Mouse (Mus musculus) bone marrow, adult 2 months (tissue): ENCODE measurements around the gene Ppfia4. TPM values are rescaled to one million over a fixed set of nuclear protein-coding genes. Genes with fewer than 3 reads are reported as not detected.

Source experiments
- H3K27ac ChIP-seq: fragments of 200-500 bp; 2 replicates; pipeline ENCODE4 v1.5.1; 2012; ENCODE audit warnings: low read depth, mild to moderate bottlenecking, control low read depth, inconsistent platforms, low read length; ENCODE audit not compliant: control insufficient read depth, poor library complexity, insufficient read depth
- H3K4me1 ChIP-seq: fragments of 200-500 bp; 2 replicates; pipeline ENCODE4 v1.6.1; 2011; ENCODE audit warnings: low read length; ENCODE audit not compliant: control insufficient read depth, insufficient read depth
- H3K4me3 ChIP-seq: fragments of 200-500 bp; replicated peaks from 2 replicates; pipeline ENCODE3; 2011; ENCODE audit warnings: mild to moderate bottlenecking, low read depth, low read length, control low read depth; ENCODE audit not compliant: control insufficient read depth
- CTCF ChIP-seq: fragments of 200-500 bp; IDR thresholded peaks from 2 replicates; pipeline ENCODE4 v1.5.1; 2011; ENCODE audit warnings: low read length, control low read depth; ENCODE audit not compliant: control insufficient read depth, insufficient read depth
- POLR2A ChIP-seq: fragments of 200-500 bp; IDR thresholded peaks from 2 replicates; pipeline ENCODE4 v1.6.1; 2011; ENCODE audit warnings: low read depth, mild to moderate bottlenecking, control low read depth, low read length, borderline replicate concordance; ENCODE audit not compliant: control insufficient read depth
- WGBS: fragments of 180-500 bp; shearing (Covaris S2); methylation state at CpG from one replicate; pipeline ENCODE4 v1.1.7; 2018; 5-methylcytosine and 5-hydroxymethylcytosine counted together
- polyA plus RNA-seq: library from polyadenylated mRNA; stranded (reverse); fragments of >200 nt; gene quantifications from 2 replicates; pipeline ENCODE4 v1.2.4, GENCODE M21; 2011; ENCODE audit warnings: low replicate concordance; ENCODE audit not compliant: missing spikeins, insufficient read depth, insufficient read length

The Ppfia4 gene
- polyA plus RNA-seq, 1 experiment: 9.3 TPM

DNA sequence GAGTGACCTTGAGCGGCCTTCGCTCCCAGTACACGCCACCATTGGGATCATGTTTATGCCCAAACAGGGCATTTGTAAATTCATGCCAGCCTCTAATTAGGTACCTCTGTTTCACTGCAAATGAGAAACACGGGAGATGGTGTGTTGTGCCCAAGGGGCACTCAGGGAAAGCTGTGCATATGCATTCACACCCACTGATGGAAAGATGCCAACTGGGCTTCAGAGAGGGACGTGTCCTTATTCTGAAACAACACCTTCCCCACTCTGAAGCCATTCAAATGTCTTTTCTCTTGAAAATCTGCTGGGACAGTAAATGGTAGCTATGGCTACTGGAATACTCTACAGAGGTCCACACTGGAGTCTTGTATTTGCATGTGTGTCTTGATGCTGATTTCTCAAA, 14.5 kb downstream of the Ppfia4 start:
- TF ChIP-seq CTCF (no peak), POLR2A (no peak)
- 85% methylated on average over 5 of the region's 5 CpGs for WGBS
- Histone ChIP-seq H3K4me1 (no peaks in the 10 kb centered on the region; the same call in 1 of the 2 replicates), H3K4me3 (no peak overlapping the region), H3K27ac (no peak overlapping the region)

DNA sequence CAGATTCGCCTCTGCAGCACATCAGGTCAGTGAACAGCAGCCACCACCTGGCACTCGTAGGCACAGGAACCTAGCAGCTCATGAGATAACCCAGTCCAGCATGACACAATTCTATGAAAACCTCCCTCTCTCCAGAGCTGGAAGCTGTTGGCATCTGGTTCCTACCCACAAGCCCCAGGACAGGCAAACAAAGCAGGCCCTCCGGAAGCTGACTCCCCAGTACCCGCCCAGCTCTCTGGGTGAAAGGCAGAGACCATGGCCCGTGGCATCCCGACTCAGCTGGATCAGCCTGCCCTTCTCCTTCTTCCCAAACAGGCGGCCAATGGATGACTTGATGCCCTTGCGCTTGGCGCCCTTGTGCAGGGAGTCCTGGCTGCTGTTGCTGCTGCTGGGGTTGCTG, 16.4 kb downstream of the Ppfia4 start:
- H3K4me1 ChIP-seq: no peaks in the 10 kb centered on the region; the same call in 1 of the 2 replicates
- 73% methylated on average over 9 of the region's 9 CpGs for WGBS
- H3K27ac ChIP-seq: no peak overlapping the region
- H3K4me3 ChIP-seq: no peak overlapping the region
- TF ChIP-seq POLR2A: no peak

DNA sequence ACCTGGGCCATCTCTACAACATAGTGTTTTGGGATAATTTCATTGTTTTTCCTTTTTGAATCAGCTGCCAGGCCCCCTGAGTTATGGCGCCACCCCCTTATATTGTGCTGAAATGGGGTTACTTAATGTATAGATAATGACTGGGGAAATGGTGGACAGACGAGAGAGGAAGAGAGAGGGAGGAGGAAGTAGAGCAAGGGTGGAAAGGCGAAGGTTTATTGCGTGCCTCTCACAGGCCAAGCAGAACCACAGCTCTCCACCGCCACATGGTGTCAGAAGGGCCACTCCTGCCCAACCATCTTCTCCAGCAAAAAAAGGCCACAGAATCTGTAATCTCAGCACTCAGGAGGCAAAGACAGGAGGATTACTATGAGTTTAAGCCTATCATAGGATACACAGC, 17.5 kb downstream of the Ppfia4 start:
- Histone ChIP-seq H3K4me1 (no peaks in the 10 kb centered on the region; the same call in 1 of the 2 replicates), H3K27ac (no peak overlapping the region), H3K4me3 (no peak overlapping the region)
- TF ChIP-seq POLR2A (no peak), CTCF (peak; percentile 21; the same call in 1 of the 2 replicates)
- 39% methylated on average over 5 of the region's 5 CpGs for WGBS

DNA sequence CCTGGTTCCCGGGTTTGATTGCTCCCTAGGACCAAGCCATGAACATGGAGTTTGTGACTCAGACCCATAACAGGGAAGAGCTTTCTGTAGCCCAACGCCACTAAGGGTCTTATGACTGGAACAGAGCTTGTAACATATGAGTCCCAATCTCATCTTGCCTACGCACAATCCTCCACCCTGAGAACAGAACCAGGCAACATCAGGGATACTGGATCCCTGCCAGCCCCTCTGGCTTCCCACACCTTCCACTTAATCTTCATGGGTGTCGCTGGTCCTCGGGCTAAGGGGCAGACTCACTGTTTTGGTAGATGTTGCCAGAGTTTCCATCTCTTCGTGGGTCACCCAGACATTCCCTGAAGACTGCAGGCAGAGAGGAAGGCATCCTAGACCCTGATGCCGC, 21.0 kb downstream of the Ppfia4 start:
- TF ChIP-seq POLR2A (no peak), CTCF (no peak)
- Histone ChIP-seq H3K27ac (no peak overlapping the region), H3K4me3 (no peak overlapping the region), H3K4me1 (no peaks in the 10 kb centered on the region; the same call in 1 of the 2 replicates)
- 82% methylated on average over 7 of the region's 7 CpGs for WGBS

DNA sequence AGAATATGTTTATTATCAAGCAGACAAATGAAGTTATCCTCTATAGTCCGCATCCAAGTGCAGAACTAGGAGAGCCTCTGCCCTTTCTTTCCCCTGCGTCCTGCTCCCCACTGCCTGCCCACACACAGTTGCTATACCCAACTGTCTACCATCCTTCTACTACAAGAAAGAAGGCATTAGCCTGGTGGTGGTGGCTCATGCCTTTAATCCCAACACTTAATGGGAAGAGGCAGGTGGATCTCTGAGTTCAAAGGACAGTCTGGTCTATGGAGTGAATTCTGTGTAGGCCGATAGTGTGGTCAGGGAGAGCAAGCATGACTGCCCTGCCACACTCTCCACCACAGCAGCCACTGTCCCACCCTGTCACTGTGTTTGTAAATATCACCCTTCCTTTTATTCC, 22.0 kb downstream of the Ppfia4 start:
- WGBS: 80% methylated on average over 3 of the region's 3 CpGs
- Histone ChIP-seq H3K4me1 (no peaks in the 10 kb centered on the region; the same call in 1 of the 2 replicates), H3K27ac (no peak overlapping the region), H3K4me3 (no peak overlapping the region)
- no peak for TF ChIP-seq POLR2A
- TF ChIP-seq CTCF: no peak

DNA sequence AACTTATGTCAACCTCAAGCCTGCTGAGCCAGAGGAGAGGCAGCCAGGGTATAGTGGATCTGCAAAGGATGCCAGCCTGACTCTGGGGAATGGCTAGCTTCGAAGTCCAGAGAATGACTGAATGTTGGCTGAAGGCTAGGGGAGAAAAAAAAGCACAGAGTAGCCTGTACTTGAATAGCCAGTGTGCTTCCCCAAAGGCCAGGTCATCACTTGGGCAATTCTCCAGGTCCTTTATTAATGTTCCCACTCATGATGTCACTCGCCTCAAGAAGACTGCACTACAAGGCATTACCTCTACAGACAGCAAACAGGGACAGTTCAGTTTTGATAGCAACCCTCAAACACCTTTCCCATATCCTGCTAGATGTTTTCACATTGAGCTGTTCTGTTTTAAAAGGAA, 22.4 kb downstream of the Ppfia4 start:
- Histone ChIP-seq H3K4me1 (no peaks in the 10 kb centered on the region; the same call in 1 of the 2 replicates), H3K4me3 (no peak overlapping the region), H3K27ac (no peak overlapping the region)
- 71% methylated on average over 2 of the region's 2 CpGs for WGBS
- TF ChIP-seq POLR2A: no peak

DNA sequence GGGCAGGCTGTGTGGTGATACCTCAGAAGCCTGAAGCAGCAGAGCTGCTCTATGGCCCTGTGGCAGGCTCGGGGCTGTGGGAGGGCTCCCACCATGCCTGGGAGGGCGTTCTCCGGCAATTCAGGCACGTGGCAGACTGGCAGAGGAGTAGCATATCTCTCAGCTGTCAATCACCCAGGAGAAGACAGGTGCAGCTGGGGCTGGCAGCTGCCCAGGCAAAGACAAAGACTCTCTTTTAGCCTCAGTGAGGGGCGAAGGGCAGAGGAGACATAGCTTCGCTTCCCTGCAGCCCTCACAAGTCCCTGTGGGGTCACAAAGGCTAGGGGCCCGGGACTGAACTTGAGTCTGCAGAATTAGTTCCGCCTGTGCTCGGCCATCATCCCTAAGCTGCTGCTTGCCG, 25.3 kb downstream of the Ppfia4 start:
- no peak overlapping the region for H3K27ac ChIP-seq
- no peak overlapping the region for H3K4me3 ChIP-seq
- WGBS: 63% methylated on average over 10 of the region's 10 CpGs
- H3K4me1 ChIP-seq: peaks cover 5% of the 10 kb centered on the region
- TF ChIP-seq CTCF (no peak), POLR2A (no peak)

DNA sequence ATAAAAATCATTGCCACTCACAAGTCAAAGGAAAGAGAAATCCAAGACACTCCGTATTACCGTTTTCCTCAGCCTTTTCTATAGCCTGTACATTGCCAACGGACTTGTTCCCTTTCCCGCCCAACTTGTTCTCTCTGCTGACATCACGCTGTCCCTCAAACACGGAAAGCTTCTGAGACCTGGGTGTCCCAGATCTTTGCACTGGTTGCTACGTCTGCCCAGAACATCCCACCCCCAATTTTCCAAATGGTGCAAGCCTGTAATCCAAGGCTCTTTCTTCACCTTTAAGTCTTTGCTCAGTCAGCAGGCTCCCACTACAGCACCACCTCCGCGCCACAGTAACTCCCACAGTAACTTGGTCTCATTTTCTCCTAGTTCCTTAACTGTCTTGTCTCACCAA, 27.8 kb downstream of the Ppfia4 start:
- Histone ChIP-seq H3K4me1 (peaks cover 8% of the 10 kb centered on the region), H3K4me3 (no peak overlapping the region), H3K27ac (peak overlapping the region; percentile 23; the same call in 1 of the 2 replicates)
- TF ChIP-seq POLR2A (no peak), CTCF (no peak)
- WGBS: 82% methylated on average over 9 of the region's 9 CpGs

DNA sequence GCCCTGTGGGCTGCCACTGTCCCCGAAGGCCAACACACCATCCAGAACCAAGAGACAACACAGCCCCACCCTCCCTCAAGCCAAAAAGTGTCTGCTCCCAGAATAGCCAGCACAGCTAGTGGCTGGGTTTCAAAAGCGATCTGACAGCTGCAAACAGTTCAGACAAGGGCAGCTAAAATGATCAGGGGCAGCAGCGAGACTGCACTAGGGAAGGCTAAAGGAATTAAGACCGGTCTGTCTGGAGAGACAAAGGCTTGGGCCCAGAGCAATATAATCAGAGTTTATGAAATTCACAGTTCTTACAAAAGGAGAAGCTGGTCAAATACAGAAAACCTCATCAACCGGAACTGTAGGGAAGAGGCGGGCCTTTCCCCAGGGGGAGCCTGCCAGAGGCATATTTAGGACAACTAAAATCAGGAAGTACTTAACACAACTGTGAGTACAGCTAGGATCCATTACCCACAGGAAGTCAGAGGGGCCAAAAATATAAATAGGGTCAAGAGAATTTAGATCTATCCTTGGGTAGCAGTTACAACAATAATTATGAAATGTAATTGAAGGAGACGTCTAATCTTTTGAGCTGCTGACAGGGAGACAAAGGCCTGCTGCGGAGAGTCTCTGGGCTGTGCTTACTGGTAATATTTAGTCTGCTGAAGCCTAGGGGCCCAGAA, 30.0 kb downstream of the Ppfia4 start:
- H3K4me1 ChIP-seq: peaks cover 8% of the 10 kb centered on the region
- H3K27ac ChIP-seq: peak overlapping the region; percentile 85
- TF ChIP-seq POLR2A (no peak), CTCF (no peak)
- H3K4me3 ChIP-seq: peak overlapping the region; percentile 21
- WGBS: 5% methylated on average over 8 of the region's 8 CpGs
